Mouse (Mus musculus): ENCODE measurements at regions not wholly inside any gene's neighbourhood (a gene's known extent, or its start where the extent isn't known, plus 50 kb on each side); places are given as distances from the start of the nearest gene placed in this dataset.

- DNase-seq (ENCODE audit: low spot score in 2 of 2): no peak
These were observed 181.3 kb upstream of the Nckap5 start for GRCm38 (mm10) chr1:127011901-127012300.

- no peak for DNase-seq (ENCODE audit: low spot score in 2 of 2)
These were observed 179.1 kb upstream of the Nckap5 start for GRCm38 (mm10) chr1:127009699-127010098.

GRCm38 (mm10) chr1:127001700-127002099, 171.1 kb upstream of the Nckap5 start:
- peak in 1 of 2 experiments; percentile 23 for DNase-seq (ENCODE audit: low spot score in 2 of 2)

- DNase-seq (ENCODE audit: low spot score in 2 of 2): peak in 1 of 2 experiments; percentile 24
These were observed 162.6 kb upstream of the Nckap5 start for GRCm38 (mm10) chr1:126993061-126993640.

GRCm38 (mm10) chr1:126992441-126992840, 161.8 kb upstream of the Nckap5 start:
- no peak for DNase-seq (ENCODE audit: low spot score in 2 of 2)

- DNase-seq (ENCODE audit: low spot score in 2 of 2): no peak
These were observed 152.2 kb upstream of the Nckap5 start for GRCm38 (mm10) chr1:126982805-126983204.

- DNase-seq (ENCODE audit: low spot score in 2 of 2): no peak
These were observed 149.7 kb upstream of the Nckap5 start for GRCm38 (mm10) chr1:126980311-126980710.

- no peak for DNase-seq (ENCODE audit: low spot score in 2 of 2)
These were observed 143.3 kb upstream of the Nckap5 start for GRCm38 (mm10) chr1:126973871-126974270.

GRCm38 (mm10) chr1:126971777-126972421, 141.3 kb upstream of the Nckap5 start:
- no peak for DNase-seq (ENCODE audit: low spot score in 2 of 2)

- DNase-seq (ENCODE audit: low spot score in 2 of 2): no peak
These were observed 140.5 kb upstream of the Nckap5 start for GRCm38 (mm10) chr1:126971118-126971517.

- DNase-seq (ENCODE audit: low spot score in 2 of 2): no peak
These were observed 135.8 kb upstream of the Nckap5 start for GRCm38 (mm10) chr1:126966394-126966793.

GRCm38 (mm10) chr1:126955839-126956720, 125.5 kb upstream of the Nckap5 start:
- DNase-seq (ENCODE audit: low spot score in 2 of 2): no peak

GRCm38 (mm10) chr1:126947860-126948259, 117.3 kb upstream of the Nckap5 start:
- DNase-seq (ENCODE audit: low spot score in 2 of 2): no peak

GRCm38 (mm10) chr1:126932658-126933057, 102.1 kb upstream of the Nckap5 start:
- DNase-seq (ENCODE audit: low spot score in 2 of 2): no peak

- DNase-seq (ENCODE audit: low spot score in 2 of 2): peak; percentile 84
These were observed 101.2 kb upstream of the Nckap5 start for GRCm38 (mm10) chr1:126931754-126932153.

- DNase-seq (ENCODE audit: low spot score in 2 of 2): no peak
These were observed 100.5 kb upstream of the Nckap5 start for GRCm38 (mm10) chr1:126931093-126931492.

- no peak for DNase-seq (ENCODE audit: low spot score in 2 of 2)
These were observed 100.0 kb upstream of the Nckap5 start for GRCm38 (mm10) chr1:126930611-126931010.

- no peak for DNase-seq (ENCODE audit: low spot score in 2 of 2)
These were observed 99.1 kb upstream of the Nckap5 start for GRCm38 (mm10) chr1:126929666-126930065.

- peak; percentile 16 to 49 for DNase-seq (ENCODE audit: low spot score in 2 of 2)
These were observed 97.6 kb upstream of the Nckap5 start for GRCm38 (mm10) chr1:126928186-126928585.

- DNase-seq (ENCODE audit: low spot score in 2 of 2): peak; percentile 13 to 73
These were observed 94.8 kb upstream of the Nckap5 start for GRCm38 (mm10) chr1:126925150-126926035.

- no peak for DNase-seq (ENCODE audit: low spot score in 2 of 2)
These were observed 93.4 kb upstream of the Nckap5 start for GRCm38 (mm10) chr1:126923981-126924380.

- no peak for DNase-seq (ENCODE audit: low spot score in 2 of 2)
These were observed 91.6 kb upstream of the Nckap5 start for GRCm38 (mm10) chr1:126922231-126922630.

Data from urinary bladder, postnatal 36 days (tissue).